Mouse (Mus musculus) liver, embryonic 14.5 days (tissue): ENCODE measurements around the gene Fgfr2.

Experiments used
- CTCF ChIP-seq: IDR thresholded peaks from 2 replicates; pipeline ENCODE4 v1.5.1; 2016; ENCODE audit warnings: antibody characterized with exemption, low read depth, control low read depth
- EP300 ChIP-seq: IDR thresholded peaks from 2 replicates; pipeline ENCODE4 v1.6.1; 2016; ENCODE audit warnings: antibody characterized with exemption, low read depth

DNA sequence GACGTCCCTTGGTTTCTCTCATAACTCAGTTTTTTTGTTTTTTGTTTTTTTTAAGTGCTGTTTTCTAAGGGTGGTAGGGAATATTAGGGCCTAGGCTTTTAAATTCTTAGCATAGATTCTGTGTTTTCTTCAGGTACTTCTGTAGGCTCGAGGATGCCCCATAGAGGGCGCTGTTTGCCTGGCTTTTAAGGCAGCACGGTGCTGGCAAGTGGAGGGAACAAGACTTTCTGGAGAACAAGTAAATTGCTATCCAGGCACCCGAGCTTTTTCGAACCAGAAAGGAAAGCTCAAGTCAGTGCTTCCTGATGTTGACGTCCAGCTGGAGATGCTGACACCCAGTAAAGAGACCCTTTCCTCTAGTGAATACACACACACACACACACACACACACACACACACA is 1583.2 kb downstream of the Fgfr2 start:
- TF ChIP-seq CTCF (peak; percentile 78), EP300 (no peak)
